Mouse (Mus musculus): ENCODE results near the gene Stam. TPM values are rescaled to one million over a fixed set of nuclear protein-coding genes. Genes with fewer than 3 reads are reported as not detected.

The Stam gene
- 10 to 100 TPM; 14.1 to 25.7 (median 16.8) TPM for polyA plus RNA-seq (2017; shearing (Covaris generic))

DNA sequence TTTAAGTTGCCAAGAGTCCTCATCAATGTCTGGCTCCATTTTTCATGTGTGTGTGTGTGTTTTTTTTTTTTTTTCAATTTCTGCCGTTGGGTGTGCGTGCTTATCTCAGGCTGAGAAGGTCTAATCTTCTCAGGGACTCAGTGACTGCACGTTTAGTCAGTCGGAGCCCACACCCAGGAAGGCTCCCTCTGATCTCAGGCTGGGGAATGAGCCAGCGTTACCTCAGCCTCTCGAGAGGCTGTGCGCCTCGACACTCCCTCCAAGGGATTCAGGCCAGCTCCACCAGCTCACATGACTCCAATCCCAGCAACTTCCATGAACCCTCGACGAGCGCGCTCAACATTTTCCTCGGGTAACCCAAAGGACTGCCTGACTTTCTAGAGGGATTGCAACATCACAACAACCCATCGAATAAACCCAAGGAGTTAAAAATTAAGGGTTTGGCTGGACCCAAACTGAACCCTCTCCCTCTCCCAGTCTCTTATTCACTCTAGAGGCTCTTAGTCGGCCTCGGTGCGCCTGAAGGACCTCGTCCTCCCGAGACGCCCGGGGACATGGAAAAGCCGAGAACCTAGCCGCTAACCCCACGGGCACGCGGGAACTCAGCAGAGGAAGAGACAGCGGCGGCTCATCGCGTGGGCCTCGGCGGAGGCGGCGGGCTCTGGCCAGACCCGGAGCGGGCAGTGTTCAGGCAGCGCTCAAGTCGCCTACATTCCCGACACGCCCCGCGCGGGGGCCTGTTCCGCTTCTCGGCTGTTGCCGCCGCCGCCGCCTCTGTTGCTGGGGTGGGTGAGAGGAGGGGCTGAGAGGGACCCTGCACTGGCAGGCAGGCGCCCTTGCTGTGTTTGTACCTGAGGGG is at the start of gene Stam:
Stam (plus strand) TSS at position 737 of the 859 bp plus-strand sequence.
- peak; percentile 90 for ATAC-seq

DNA sequence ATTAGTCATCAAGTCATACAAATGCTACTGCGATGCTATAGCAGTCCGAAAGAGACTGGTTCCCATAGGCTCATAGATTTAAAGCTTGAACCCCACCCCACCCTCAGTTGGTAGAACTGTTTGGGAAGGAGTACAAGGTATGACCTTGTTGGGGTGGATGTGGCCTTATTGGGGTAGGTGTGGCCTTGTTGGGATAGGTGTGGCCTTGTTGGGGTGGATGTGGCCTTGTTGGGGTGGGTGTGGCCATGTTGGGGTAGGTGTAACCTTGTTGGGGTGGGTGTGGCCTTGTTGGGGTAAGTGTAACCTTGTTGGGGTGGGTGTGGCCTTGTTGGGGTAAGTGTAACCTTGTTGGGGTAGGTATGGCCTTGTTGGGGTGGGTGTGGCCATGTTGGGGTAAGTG is 32.6 kb upstream of the Stam start:
- no peak for ATAC-seq

DNA sequence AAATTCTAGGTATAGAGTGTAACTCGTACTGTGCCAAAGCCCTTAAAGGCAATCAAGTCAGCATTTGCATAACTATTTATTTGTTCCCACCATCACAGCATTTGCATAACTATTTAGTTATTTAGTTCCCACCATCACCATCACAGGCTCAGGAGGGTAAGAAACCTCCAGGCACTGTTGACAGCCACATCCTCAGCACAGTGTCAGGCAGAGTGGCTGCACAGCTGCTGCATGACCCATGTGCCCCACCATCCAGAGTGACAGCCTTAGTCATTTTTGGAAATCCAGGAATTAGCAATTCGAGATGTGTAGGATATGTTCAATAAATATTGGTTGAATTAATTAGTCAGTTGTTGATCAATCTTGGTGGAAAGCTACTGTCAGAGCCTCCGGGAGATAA is 30.9 kb upstream of the Stam start:
- no peak for ATAC-seq

DNA sequence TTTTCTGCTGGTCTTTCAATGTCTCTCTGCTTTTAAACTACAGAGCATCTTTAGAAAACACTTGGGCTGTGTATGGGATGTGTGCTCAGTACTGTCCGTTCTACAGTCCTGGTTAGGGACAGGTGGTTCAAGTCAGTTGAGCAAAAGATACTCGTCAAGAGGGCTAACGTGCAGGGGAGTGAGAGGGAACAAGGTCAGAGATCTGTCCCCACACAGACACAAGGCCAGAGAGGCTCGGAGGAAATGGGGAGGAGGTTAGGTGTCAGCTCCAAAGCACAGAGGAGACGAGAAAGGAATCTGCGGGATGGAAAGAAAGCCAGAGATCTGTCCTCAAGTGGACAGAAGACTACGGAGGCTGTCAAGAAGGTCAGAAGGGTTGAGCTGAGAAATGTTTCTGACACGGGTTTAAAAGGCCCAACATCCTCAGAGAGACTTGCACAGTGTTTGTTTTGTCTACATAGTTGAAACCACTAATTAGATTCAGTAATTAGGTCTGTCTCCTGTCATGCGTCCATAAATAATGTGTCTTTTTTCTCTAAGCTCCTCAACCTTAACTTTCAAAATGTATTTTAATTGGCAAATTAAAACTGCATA is 30.2 kb upstream of the Stam start:
- no peak for ATAC-seq

DNA sequence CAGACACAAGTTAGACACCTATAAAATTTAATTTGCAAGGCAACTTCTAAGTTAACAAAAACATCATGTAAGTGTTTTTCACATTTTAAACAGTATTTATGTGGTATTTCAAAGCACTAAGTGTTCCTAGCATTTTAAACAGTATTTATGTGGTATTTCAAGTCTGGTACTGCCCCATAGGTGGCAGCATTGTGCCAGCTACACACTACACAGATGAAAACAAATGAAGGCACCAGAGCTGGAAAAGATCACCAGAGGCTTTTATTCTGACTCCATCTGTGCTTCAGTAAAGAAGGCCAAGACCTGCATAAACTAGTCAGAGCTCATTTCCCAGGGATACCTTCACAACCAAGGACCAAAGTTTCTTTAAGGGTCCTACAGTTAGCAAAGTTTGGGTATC is 25.5 kb upstream of the Stam start:
- ATAC-seq = peak; percentile 90

DNA sequence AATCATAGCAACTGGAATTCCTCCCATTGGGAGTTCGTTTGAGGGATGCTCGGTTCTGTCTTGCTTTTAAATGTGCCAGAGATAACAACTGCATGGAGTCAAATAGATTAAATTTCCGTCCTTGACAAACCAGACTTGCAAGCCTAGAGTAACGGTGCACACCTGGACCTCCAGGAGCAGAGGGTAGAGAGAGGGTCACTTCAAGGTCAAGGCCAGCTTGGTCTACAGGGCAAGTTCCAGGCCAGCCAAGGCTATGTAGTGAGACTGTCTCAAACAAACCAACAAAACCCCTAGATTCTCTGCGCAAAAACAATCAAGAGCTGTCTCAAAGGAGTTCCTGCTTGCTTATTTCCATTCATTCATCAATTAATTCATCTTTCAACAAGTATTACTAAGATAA is 25.1 kb upstream of the Stam start:
- no peak for ATAC-seq

DNA sequence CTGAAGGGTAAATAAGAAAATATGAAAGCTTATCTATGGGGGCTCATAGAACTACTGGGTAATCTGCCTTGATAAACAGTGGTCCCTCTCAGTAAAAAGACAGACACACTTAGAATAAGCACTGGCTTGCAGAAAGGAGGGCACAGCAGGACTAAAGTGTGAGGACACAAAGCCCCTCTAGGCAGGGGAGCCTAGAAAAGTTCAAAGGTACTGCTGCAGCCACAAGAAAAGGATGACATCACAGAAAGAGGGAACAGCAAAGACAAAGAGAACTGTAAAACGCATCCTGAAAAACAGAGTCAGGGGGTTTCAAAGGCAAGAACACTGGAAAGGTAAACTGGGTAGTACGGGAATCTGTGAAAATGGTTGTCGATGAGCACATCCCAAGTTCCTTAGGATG is 20.3 kb upstream of the Stam start:
- ATAC-seq = no peak

DNA sequence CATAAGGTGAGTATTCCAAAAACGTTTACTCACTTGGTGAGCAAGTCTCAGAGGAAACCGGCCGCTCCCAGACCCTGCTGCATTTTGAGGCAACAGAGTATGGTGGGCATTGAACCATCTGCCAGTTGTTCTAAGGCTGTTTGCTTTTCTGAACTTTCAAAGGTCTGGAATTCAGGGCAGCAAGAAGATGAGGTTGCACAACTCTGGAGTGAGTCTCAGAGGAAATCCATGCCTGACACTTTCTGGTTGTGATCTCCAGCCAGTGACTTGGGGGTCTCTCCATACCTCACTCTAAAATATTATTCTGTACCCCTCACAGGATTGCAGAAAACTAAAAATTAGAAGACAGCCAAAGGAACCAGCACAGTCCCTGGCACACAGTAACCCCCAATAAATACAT is 19.7 kb upstream of the Stam start:
- no peak for ATAC-seq

DNA sequence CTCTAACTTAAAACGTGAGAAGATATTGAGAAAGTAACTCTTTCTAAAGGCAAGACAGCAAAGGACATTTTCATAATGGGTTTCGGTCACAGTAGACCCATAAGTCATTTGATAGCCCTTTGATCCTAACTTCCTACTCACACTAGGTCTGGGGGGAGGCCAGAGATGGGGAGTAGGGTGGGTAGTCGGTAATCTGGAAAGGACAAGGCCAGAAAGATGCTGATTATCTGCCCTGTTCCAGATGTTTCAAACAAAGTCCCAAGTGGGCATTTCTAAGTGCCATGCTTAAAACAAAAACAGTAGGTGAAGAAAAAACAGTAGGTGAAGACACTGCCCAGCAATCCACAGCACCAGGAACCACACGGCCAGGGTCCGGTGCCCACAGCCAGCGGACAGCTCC is 19.2 kb upstream of the Stam start:
- no peak for ATAC-seq

DNA sequence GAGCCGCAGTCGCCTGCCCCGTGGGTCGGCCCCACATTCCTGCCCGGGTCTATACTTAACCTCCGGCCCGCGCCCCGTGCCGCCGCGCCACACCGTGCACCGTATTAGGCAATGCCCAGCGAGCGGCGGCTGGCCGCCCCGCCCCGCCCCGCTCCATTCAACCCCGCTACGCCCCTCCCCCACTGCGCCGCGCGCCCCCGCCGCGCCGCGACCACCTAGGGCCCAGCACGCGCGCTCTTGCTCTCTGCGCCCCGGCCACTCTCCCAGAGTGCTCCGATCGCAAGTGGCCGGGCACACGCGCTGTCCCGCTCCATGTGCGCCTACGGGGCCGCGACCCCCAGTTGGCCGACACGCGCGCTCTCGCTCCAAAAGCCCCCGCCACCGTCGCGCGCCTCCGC is 18.7 kb upstream of the Stam start:
- ATAC-seq = no peak

DNA sequence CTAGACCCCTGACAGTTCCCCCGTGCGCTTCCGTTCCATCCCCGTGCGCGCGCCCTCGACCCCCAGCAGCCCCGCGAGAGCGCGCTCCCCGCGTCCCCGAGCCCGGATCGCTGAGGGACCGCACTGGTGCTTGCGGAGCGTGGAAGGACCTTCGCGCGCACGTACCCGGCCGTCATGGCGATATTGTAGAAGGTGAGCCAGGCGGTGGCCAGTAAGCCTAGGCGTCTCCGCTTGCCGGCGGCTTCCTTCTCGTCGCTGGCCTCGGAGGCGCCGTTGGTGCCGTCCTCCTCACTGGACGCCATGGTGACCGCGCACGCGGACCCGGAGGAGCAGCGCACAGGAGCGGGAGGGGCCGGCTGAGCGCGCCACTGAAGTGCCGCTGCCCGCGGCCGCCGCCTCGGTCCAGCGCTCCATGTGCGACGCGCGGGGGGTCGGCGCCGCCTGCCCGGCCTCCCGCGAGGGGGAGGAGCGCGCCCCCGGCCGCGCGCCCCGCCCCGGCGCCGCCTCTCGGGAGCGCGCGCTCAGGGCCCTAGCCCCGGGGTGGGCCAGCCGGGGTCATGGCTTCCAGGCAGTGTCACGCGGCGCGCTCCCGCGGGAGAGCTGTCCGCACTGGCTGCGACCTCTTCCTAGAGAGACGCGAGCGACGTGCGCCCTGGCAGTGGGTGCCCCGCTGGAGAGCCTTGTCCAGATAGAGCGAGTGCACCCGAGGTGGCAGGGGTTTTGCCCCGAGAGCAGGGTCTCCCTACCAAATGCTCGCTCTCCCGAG is 18.1 kb upstream of the Stam start, which contains the start of gene Hacd1:
Hacd1 (minus strand) TSS at position 570 of the 766 bp plus-strand sequence.
- ATAC-seq = no peak

DNA sequence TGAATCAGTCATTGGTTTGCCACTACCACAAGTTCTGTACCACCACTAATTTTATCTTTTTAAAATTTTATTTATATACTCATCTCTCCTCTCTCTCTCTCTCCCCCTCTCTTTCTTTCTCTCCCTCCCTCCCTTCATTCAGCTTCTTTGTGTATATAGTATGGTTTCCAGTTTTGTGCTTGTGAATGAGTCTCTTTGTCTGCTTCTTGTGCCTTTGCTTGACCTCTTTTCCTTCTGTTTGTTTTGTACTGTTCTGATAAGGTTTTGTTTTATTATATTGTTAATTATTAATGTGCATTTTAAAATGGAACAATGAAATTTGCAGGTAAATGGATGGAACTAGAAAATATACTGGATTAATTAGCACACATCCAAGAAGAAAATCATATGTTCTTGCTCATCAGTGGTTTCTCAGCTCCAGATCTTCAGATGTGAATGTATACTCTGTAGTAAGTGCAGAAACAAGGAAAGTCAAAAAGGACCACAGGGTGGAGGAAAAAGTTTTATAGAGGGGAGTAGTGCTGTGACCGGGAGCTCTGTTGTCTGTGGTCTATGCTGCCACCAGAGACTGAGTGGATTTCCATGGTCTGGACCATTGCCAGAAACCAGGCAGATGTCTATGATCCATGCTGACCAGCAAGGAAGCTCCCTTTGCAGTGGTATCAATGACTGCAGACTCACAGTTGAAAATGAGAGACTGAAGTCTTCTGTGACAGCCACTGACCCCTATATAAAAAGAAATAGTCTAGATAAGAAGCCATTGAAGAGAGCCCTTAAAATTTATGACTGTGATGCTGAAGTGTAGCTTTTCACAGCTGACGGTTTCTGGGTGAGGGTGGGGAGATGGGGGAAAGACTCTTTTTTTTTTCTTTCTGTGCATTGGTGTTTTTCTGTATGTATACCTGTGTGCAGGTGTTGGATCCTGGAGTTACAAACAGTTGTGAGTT is 7.9 kb upstream of the Stam start:
- no peak for ATAC-seq

DNA sequence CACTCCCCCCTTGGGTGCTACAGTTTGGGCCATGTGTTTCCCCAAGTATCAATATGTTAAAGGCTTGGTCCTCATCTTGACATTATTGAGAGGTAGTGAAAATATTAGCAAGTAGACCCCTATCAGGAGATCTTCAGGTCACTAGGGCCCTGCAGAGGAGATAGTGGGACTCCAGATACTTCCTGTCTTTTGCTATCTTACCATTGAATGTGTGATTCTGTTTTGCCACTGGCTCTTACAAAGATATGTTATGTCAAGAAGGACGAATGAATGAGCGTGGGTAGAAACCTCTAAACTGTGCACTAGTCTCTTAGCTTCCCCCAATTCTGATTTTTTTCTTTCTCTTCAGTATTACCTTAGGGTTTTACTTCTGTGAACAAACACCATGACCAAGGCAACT is 4.9 kb upstream of the Stam start:
- no peak for ATAC-seq

DNA sequence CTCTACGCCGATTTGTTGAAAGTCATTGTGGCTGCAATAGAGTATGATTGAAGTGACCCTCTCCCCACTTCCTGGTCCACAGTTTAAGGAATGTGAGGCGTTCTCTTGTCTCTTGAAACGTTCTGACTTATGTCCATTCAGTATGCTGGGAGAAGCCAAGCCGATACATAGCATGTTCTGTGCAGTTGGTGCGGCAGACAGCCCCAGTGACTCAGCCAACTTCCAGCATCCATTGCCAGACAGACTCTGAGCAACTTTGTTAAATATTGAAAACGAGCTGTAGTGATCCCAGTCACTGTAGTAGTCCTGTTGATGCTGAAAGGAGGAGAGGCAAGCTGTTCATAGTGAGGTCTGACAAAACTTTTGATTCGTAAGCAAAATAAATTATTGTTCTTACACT is 3.4 kb upstream of the Stam start:
- ATAC-seq = no peak

DNA sequence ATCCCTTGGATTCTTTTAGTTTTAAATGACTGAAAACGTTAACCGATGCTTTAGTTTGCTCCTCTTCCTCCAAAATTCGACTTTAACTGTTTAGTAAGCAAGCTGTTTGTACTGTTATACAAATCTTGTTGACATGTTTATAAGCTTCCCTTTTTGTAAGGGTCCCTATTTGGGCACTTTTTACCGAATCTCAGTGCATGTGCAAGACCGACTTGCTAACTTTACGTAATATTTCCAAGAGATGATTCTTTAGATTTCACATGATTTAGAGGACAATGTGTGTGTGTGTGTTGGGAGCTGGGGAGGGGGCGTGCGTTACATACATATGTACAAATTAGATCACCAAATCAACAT is 913 bp upstream of the Stam start:
- no peak for ATAC-seq

DNA sequence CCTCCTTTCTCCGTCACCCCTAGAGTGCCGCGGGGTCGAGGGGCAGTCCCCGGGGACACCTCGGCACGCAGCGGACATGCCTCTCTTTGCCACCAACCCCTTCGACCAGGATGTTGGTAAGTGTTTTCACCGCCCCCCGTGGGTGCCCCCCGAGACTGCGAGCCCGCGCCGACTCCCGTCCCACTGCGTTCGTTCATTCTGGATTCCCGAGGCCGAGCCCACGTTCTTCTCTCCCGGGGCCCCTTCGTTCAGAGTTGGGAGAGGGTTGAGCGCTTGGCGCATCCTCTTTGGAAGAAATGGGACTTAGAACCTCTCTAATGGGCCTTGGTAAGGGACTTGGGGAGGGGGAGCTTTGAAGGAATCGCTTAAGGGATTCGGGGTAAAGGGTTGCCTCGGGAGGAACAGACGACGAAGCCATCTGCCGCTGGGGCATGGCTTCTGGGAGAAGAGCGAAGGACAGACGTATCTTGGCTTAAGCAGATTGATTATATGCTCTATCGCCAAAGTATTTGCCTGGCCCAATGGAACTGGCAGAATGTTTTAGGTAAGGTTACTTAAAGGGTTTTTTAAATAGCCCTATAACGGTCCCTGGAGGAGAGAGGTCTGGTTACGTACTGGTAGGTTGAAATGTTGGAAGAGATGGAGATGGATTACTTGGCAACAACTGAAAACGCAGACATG is 463 bp downstream of the Stam start:
- ATAC-seq = peak; percentile 2

DNA sequence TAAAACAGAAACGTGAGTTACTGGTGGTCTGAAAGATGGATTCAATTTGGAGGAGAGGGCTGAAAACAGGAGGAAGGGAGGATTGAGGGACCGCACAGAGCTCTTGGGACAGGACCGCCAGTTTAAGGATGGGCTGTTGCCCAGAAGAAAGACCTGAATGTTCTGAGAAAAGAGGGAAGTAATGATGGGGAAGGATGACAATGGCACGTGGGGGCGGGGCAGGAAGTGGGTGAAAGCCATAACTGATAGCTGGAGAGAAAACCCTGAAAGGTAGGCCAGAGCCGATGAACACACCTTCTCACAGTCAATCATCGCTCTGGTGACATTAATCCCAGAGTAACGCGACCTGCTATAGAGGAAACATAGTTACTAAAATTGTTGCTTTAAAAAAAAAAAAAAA is 4.6 kb downstream of the Stam start:
- peak; percentile 15 for ATAC-seq

DNA sequence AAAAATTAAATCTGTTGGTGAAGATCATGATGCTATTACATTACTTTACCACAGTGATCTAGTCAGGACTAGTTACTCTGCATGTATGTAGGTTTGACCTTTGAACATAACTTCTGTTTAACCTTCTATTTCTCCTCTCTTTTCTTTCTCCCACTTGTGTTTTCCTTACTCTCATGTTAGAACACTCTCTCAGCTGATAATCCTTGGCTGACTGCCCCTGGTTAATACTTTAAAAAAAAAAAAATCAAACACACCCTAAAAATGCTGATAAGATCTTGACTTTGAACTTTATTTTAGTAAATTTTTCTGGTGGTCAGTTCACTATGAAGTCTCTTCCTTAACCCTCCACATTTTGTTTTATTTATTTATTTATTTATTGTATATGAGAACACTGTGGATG is 26.6 kb downstream of the Stam start:
- no peak for ATAC-seq

DNA sequence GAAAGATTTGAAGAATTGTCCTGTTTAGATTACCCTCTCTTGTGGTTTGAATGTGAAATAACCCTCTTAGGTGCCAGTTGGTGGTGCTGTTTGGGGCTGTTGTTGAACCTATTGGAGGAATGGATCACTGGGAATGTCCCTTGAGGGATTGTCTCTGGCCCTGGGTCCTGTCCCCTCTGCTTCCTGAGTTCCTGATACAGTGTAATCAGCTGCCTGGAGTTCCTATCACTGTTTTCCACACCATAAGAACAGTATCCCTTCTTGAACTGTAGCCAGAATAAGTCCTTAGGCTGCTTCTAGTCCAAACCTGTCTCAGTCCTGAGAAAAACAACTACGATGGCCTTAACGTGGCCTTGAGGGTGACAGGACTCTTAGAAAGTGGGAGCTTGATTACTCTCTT is 28.7 kb downstream of the Stam start:
- no peak for ATAC-seq

DNA sequence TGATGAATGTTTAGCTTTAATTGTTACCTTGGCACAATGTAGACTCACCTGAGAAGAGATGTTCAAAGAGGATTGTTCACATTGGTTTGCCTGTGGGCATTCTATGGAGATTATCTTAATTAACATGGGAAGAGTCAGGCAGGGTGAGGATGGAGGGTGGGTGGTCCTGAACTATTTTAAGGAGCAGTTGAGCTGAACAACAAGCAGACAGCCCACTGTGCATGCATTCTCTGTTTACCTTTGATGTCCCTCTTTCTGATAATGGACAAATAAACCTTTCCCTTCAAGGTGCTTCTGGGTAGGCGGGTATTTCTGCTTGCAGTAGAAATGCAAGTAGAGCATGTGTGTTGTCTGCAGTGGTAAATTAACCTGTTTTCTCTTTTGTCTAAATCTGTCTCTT is 30.0 kb downstream of the Stam start:
- no peak for ATAC-seq

DNA sequence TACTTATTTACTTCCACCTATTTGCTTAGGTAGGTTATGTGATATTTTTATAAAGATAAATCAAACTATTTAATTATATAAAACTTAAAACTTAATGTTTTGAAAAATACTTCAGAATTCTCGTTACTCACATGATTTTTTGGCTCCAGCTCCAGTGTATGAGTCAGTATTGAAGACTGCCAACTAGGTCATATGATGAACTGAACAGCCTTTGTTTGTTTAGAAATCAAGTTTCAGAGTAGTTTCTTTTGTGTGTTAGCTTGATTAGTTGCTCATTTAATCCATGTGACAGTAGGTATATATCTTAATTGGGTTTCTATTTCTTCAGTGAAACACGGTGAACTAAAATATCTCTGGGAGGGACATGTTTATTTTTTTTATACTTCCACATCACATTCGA is 33.8 kb downstream of the Stam start:
- no peak for ATAC-seq

DNA sequence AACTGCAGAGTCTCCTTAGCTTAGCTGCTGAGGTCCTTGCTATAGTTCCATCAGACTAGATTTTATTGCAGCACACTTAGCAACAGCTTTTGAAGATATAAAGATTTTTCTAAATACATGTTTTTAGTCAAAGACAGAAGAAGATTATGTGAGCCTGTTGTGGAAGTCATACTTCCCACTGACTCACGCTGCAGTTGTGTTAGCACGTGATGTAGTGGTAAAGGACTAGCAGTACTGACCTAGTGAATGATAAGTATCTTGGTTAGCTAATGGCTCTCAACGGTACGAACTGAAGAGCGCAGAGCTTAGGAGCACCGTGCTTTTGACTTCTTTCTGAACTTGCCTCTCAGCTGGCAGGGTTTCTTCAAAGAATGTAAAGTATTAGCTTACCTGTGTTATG is 52.5 kb downstream of the Stam start:
- no peak for ATAC-seq
